Mouse (Mus musculus): ENCODE data around the gene Kcnc1.

The Kcnc1 gene

DNA sequence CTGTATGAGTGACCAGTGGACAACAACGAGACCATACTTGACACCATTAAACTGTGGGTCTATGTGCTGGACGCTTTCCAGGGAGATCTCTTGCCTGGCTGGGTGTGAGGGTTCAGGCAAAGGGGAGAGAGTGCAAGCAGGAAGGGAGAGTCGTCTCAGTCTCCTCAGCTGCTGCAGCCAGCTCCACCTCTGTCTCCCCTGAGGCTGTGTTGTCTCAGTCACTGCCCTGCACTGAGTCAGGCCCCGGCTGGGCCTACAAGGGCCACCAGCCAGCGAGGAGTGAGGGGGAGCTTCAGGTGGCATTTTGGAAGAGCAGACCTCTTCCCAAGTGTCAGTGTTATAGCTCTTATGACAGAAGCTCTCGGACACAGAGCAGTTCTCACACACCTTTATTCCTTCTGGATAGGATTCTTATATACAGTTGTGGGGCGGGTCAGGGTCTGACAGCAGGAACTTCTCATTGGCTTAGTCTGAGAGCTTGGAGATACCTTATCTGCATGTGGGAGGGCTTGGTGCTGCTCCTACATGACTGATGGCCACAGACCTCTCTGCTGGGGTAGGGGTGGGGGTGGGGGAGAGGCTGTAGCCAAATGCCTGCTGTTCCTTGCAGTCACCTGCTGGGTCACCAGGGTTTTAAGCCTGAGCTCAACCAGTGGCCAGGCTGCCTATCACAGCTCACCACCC lies 74.9 kb downstream of the Kcnc1 start:
- DNase-seq (ENCODE audit: low read depth, low spot score), result no peak

DNA sequence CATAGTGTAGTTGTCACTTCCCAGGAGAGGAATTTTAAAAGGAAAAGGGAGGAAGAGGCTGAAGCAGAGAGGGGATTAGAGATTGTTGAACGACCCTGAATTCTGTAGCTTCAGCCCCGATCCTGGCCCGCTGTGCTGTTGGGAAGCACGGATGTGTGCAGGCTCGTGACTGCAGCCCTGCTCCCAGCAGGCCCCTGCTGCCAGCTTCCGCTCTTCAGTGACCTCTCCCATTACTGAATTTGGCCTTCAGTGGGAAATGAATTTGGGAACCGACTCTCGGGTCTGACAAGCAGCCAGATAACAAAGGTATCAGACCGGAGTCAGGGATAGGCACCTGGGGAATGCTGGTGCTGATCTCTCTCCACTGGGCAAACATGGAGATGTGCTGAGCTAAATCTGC lies 76.8 kb downstream of the Kcnc1 start:
- DNase-seq (ENCODE audit: low read depth, low spot score), result no peak

DNA sequence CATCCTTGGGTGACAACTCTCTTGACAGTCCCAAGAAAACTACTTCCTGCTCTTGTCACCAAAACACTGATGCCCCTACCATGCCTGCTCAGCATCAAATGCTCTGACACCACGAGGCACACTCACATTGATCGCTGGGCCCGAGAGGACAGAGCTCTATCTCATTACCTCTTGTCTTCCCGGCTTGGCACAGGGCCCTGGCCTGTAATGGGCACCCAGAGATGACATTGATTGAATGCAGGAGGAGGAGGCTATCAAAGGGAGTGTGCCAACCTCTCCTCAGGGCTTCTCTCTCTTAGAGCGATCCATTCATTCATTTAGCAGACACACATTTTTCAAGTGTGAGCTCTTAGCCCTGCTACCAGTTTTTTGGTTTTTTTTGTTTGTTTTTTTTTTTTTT lies 79.2 kb downstream of the Kcnc1 start:
- DNase-seq (ENCODE audit: low read depth, low spot score), result no peak

DNA sequence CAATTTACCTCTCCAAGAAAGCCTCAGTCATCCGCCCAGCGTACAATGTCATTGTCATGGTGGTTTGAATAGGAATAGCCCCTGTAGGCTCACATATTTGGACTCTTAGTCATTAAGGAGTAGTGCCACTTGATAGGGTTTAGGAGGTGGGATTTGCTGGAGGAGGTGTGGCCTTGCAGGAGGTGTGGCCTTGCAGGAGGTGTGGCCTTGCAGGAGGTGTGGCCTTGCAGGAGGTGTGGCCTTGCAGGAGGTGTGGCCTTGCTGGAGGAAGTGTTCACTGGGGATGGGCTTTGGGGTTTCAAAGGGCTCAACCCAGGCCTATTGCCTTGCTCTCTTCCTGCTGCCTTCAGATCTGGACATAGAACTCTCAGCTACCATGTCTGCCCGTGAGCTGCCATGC lies 81.2 kb downstream of the Kcnc1 start:
- DNase-seq (ENCODE audit: low read depth, low spot score), result no peak

DNA sequence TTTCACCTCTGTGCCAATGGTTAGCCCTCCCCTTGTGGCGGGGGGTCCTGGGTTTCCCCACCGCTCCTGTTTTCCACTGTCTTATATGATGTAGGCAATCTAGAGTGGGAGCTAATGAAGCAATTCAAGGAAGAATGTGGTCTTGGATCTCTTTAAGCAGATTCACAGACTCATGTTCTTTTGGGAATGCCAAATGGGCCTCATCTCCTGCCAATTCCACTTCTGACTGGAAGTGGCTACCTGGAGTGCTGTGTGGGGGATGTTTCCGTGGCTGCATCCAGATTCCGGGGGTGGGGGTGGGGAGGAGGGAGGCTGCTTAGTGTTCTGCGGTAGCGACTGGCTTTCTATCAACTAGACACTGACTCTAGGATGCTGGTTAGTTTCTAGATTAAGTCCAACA lies 83.5 kb downstream of the Kcnc1 start:
- no peak for DNase-seq (ENCODE audit: low read depth, low spot score)

DNA sequence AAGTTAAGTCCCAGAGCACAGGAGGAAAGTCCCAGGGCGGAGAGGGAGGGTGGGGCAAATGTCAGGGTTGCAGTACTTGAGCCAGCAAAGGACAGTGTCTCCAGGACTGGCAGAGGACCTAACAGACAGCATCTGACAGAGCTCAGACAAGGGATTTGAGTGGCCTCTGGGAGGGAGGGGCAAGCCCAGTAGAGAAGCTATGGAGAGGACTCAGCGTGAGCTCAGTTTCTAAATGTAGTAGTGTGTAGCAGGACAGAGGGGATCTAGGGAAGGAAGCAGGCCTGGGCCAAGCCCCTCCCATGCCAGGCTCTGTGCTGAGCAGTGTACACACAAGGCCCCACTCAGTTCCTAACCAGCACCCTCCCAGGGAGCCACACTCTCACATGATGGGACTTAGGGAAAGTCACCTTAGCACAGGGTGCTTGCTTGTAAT lies 85.8 kb downstream of the Kcnc1 start:
- DNase-seq (ENCODE audit: low read depth, low spot score), result no peak

DNA sequence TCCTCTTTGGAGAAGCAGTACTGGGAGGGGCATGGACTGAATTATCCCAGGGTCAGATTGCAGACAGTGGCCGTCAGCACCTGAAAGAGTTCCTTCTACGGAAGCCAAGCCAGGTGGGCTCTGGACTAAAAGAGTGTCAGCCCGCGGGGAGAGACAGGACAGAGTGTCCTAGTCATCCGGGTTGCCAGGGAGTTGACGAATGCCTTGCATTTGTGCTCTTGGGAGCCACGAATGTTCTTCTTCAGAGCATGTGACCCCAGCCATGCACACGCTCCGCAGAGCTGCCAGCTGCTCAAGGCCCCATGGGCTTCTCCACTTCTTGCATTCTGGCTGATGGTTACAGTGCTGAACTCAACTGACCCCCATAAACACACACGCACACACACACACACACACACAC lies 86.8 kb downstream of the Kcnc1 start:
- no peak for DNase-seq (ENCODE audit: low read depth, low spot score)

DNA sequence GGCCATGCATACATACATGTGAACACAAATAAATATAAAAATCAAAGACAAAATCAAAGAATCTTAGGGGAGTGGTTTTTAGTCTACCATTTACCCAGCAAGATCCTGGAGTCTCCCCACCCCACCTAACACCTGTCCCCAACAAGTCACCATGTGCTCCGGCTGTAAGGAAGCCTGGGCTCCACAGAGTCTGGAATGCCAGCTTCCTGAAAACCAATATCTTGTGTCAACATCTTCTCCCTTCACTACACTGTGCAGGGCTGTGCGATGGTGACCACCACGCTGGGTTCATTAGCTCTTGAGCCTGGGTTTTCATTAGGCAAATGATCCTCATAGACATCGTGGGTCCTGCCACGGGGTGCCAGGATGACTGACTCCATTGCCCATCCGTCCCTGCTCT lies 87.9 kb downstream of the Kcnc1 start:
- DNase-seq (ENCODE audit: low read depth, low spot score), result no peak

DNA sequence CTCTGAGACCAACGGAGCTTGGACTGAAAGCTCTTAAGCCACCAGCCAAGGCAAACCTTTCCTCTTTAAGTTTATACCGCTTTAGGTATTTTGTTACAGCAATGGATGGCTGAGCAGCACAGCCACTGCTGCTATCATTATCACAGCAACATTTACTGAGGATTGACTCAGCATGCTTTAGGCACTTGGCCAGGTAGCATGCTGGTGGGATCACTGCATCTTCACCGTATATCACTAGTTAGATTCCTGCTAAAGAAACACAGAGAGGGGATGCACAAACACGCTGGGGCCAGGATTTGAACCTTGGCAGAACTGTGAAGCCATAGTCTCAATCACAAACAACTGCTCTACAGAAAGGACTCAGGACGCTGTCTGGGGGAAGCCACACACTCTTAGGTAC lies 90.5 kb downstream of the Kcnc1 start:
- no peak for DNase-seq (ENCODE audit: low read depth, low spot score)

DNA sequence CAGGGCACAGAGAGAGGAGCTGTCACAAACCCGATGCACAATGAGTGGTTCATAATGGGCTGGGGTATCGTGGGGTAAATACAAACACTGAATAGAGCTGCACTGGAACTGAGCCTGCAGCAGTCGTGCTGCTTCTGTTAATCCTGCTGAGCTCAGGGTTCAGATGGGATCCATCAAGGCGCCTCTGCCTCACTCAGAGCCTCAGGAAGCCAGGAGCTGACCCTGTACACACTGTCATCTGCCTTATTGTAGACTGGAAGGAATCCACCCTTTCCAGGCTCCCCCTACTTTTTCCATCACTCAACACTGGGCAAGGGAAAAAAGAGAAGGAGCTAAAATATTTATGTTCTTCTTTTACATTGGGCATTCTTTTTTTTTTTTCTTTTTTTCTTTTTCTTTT lies 91.1 kb downstream of the Kcnc1 start:
- no peak for DNase-seq (ENCODE audit: low read depth, low spot score)

Data from CD4-positive helper T cell, adult 2 months (primary cell).